Mouse (Mus musculus) olfactory bulb, adult 2 months (tissue): ENCODE results near the gene Acsbg1.

ENCODE experiments used
- CTCF ChIP-seq: fragments of 200-500 bp; IDR thresholded peaks from 2 replicates; pipeline ENCODE4 v1.5.1; 2012; ENCODE audit warnings: low read depth, mild to moderate bottlenecking, low read length, moderate library complexity; ENCODE audit not compliant: insufficient read depth
- POLR2A ChIP-seq: fragments of 200-500 bp; IDR thresholded peaks from 2 replicates; pipeline ENCODE4 v1.6.1; 2012; ENCODE audit warnings: mild to moderate bottlenecking, low read depth, low read length, moderate library complexity; ENCODE audit not compliant: insufficient read depth

DNA sequence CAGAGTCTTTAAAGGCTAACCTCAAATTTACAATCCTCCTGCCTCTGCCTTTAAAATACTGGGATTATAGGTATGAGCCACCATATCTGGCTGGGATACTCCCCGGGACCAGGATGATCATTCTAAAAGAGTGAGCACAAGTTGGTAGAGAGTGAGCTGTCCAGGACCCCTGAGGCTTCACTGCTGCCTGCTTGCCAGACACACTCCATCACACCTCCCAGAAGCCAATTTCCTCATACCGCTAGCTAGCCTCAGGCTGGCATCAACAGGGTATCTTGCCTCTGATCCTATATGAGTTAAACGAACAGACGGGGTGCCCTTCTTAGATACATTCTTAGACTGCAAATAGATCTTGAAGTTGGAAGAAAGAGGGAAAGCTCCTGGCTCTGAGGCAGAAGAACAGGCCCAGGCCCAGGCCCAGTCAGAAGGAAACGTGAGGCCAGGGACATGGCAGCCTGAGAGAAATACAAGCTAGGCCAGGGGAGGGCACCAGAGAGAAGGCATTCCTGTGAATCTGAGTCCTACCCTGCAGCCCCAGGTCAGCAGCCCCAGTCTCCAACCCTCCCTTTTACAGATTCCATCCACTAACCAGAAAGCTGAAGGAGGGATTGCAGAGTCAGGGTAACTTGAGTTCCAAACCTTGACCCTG lies 31.9 kb downstream of the Acsbg1 start:
- no peak for TF ChIP-seq CTCF
- no peak for TF ChIP-seq POLR2A
